Mouse (Mus musculus): ENCODE measurements around the gene Slc25a22.

- TF ChIP-seq CTCF (IDR thresholded peaks at IDR 0.05) (no peak), POLR2A (IDR thresholded peaks at IDR 0.05; ENCODE audit: insufficient read depth, low read depth, low read length) (no peak)
Measured at GRCm38 (mm10) chr7:141457236-141457635, 19.5 kb upstream of the Slc25a22 start.
